Mouse (Mus musculus) liver, adult (tissue): ENCODE results near the gene Taf6l.

Source experiments
- GATA4 ChIP-seq: IDR thresholded peaks from 2 replicates; pipeline ENCODE4 v1.6.1; 2014; ENCODE audit warnings: mild to moderate bottlenecking, low read length; ENCODE audit not compliant: insufficient replicate concordance

The Taf6l gene

DNA sequence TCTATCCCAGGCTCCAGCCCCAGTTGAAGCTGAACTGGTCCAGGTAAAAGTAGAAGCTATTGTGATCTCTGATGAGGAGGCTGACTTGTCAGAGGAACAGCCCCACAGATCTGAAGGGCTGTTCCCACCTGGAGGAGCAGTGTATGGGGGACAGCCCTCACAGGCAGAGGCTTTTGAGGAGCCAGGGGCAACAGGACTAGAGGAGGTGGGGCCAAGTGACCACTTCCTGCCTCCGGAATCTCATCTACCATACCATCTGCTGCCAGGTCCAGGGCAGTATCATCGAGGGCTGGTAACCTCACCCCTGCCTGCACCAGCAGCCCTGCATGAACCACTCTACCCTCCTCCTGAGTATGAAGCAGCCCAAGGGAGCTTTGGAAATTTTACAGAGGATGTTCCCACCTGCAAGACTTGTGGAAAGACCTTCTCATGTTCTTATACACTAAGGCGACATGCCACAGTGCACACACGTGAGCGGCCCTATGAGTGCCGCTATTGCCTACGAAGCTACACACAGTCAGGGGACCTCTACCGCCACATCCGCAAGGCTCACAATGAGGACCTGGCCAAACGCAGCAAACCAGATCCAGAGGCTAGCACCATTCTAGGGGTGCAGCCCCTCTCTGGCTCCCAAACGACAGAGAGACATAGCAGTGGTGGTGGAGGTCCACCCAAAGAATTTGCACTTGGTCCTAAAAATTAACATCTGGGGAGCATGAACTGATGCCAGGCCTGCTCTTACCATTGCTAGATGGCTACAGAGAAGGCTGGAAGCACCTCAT, 17.9 kb upstream of the Taf6l start:
- no peak for TF ChIP-seq GATA4

DNA sequence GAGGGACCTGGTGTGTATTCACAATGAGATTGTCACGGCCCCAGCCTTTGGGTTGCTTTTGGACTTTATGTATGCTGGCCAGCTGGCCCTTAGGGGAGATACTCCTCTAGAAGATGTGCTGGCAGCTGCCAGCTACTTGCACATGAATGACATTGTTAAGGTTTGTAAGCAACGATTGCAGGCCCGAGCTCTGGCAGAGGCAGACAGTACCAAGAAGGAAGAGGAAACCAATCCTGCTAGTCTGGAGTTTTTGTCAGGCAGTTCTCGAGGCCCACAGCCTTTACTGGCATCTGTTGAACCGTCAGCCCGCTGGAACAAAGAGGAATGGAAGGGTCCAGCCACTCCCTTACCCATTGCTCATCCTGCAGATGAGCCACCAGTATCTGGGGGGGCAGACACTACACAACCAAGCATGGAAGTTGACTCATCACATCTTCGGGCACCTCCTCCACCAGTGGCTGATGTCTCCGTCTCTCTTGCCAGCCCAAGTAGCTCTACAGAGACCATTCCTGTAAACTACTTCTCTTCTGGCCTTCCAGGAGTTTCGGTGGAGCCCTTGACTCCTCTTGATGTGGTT, 17.1 kb upstream of the Taf6l start:
- no peak for TF ChIP-seq GATA4

DNA sequence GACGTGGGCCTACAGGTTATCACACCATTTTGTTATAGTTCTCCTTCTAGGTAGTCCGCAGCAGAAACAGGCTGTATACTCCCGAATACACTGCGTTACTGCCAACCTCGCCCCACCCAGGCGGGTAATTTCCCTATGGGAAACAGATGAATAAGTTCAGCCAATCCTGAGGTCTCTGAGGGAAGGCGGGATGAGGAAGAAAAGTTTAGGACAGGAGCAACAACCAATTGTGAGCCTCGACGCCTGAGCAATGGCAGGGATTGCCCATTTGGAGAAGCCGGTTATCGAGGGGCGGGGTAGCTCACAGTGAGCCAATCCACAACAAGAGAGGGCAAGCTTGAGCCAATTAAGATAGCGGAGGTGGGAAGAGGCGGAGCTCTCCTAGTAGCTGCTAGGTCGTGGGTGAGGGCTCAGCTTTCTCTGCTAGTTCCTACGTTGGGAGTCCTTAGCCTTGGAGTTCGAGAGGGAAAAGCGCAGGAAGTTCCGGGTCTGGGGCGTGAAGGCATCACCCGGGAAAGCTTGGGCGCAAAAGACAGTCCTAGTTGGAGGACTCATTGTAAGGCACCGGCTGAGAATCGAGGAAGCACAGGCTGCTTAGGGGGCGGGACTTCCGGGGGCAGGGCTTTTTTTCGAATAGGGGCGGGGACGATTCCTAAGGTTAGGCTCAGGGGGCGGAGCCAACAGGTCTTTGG, 16.1 kb upstream of the Taf6l start, which contains the start of gene Zbtb3:
TSS of gene Zbtb3 (plus strand) at position 426 of the 692 bp plus-strand sequence.
- TF ChIP-seq GATA4, result peak; percentile 48; the same call in 1 of the 2 replicates

DNA sequence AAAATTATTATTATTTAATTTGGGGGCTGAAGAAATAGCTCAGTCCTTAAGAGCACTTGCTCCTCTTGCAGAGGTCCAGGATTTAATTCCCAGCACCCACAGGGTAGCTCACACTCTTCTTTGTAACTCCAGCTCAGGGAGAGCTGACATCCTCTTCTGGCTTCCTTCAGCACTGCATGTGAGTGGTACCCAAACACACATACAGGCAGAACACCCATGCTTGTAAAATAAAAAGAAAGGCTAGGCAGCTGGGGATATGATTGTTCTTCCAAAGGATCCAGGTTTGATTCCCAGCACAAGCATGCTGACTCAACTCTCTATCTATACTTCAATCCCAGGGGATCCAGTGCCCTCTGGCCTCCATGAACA, 12.7 kb upstream of the Taf6l start:
- no peak for TF ChIP-seq GATA4

DNA sequence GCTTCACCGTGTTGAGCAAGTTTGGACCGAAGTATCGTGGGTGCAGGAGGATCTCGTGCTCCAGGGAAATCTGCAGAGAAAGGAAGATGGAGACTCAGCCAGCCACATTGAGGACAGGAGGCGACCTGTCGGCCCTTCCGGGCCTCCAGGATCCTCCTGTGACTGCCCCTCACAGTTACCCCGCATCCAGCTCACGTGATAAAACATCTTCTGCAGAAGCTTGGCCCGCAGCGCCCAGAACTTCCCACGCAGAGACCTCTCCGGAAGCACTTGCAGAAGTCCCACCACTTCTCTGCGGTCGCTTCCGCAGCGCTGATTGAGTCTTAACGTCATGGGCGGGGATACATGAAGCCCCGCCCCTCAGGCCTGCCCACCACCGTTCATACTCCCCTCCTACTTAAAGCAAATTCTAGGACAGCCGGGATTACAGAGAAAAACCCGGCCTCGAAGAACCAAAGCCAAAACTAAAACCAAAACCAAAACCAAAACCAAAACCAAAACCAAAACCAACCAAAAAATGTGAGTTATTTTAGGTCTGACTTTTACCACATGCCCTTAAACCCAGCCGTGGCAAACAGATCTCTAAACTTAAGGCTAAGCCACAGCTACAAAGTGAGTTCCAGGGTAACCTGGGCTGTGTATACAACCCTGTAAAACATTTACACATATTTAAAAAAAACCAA, 12.2 kb upstream of the Taf6l start, which contains the start of gene Polr2g:
TSS of gene Polr2g (minus strand) at position 314 of the 683 bp plus-strand sequence.
- peak; percentile 26; the same call in 1 of the 2 replicates for TF ChIP-seq GATA4

DNA sequence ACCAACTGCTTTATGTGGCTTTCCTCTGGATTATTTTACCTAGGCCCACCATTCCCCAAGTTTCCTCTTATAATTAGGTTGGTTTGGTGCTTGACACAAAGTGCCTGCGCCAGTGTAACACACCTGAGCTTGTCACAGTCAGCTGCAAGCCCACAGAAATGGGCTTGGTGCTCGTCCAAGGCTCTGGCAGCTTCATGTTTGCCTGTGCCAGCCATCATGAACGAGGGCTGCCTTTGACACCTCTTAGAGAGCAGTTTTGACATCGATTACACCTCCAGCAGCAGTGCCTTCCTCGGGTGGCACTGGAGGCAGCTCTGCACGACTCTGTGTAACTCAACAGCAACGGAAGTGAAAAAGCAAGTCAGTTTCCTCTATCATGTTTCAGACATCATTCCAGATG, 4.0 kb upstream of the Taf6l start:
- no peak for TF ChIP-seq GATA4

DNA sequence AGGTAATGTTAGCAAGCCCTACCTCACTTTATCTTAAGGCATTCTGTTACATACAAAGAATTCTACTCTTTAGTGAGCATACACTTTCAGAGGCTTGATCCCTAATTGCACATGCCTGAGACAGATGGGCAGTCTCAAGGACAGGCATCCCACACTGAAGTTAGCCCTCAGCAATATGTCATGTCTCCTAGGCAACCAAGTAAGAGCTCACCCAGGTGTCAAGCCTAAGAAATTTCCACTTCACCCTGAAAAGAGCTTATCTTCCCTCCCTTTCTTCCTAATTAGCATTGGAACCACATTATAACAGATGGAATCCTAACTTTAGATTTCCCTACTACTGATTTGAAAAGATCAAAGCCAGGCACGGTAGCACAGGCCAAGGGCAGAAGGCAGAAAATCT, 3.0 kb upstream of the Taf6l start:
- no peak for TF ChIP-seq GATA4

DNA sequence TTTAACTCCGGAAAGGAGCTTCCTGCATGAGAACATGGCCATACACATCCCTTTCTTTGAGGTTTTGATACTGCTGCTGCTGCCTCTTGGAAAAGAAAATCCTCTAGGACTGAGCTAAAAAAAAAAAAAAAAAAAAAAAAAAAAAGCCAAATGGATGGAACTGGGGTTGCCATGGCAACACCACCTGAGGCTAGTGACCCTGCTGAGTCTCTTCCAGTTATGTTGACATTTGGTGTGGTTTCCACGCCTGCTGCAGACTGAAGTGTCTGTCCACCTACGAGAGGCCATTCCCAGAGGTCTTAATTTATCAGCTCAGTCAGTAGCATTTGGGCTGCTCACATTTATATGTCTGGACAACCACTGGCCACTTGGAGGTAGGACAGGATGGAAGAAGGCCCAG, 2.3 kb upstream of the Taf6l start:
- no peak for TF ChIP-seq GATA4

DNA sequence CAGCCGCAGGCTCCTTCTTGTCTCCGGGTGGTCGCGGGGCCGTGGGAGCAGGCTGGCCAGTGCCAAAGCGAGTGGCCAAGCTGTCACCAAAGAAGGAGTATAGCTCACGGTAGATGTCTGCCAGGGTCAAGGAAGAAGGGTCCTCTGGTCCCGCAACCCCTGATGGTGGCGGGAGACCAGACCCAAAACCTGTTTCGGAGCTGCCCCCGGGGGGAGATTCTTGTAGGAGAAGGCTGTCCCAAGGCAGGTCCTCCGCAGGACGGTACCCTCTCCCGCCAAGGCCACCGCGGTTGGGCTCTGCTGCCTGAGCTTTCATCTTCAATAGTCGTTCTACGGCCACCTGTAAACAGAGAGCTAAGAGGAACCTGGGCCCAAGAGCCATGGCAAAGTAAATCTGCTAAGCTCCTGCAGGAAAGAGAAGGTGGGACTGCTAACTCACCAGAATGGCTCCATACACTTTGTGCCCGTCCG, 11.2 kb downstream of the Taf6l start:
- TF ChIP-seq GATA4, result no peak

DNA sequence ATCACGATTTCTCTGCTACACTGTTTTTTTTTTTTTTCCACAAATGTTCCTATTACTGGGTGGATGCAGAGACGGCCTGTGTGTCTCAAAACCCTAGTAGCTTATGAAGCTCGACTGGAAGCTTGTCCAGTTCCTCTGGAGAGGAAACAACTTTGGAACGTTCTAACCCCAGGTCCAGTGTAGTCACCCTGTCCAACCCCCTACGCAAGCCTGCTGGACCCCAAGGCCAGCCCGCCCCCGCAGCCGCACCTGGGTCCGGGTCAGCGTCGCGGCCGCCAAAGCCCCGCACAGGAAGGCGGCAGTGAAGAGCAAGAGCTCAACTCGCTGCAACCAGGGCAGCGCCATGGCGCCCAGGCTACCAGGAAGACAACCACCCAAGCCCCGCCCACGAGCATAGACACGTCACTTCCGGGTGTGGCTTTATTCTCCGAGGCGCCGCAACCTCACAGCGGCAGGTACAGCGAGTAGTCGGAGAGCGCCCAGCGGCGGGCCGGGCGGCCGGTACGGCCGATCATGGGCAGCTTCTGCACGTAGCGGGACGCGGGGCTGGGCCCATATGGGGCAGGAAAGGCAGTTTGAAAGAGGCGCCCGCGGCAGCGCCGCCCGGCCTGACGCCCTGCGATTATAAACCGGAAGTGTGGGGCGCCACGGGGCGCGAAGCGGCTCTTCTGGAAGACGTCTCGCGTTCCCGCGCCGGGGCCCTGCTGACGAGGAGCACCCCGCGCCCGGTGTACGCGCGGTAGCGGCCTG, 12.0 kb downstream of the Taf6l start, which contains the start of gene Tmem179b:
TSS of gene Tmem179b (minus strand) at position 382 of the 750 bp plus-strand sequence.
- TF ChIP-seq GATA4, result peak; percentile 64; the same call in 1 of the 2 replicates

DNA sequence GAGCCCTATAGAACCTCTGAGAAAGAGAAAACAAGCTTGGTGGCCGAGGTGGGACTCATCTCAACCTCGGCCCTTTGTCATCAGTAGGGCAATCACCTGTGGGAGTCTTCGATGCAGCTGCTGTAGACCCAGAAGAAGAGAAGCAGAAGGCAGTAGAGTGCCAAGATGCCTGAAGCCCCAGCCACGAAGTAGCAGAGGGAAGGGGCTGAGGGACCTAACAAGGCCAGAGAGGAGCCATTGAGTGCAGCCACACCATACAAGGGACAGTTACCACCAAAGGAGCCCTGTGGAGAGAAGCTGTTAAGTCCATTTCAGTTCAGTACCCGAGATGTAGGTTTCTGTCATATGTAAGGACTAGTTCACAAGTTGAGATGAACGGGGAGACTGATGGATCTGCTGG, 12.8 kb downstream of the Taf6l start:
- no peak for TF ChIP-seq GATA4

DNA sequence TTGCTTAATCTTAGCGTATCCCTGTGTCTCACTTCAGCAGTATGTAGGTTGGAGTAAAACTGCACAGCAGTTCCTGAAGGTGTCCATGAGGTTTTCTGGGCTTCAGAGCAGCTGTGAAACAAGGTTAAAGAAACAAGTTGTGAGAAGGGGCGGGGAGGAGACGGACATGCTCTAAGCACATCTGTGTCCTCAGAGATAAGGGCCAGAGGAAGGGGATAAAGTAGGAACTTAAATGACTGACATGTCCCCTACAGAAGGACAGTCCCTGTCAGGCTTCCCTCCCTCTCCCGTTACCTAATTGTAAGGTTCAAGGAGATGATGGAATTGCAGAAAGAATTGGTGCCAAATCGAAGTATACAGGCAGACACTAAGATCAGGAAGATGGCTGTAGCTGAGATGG, 13.2 kb downstream of the Taf6l start:
- no peak for TF ChIP-seq GATA4

DNA sequence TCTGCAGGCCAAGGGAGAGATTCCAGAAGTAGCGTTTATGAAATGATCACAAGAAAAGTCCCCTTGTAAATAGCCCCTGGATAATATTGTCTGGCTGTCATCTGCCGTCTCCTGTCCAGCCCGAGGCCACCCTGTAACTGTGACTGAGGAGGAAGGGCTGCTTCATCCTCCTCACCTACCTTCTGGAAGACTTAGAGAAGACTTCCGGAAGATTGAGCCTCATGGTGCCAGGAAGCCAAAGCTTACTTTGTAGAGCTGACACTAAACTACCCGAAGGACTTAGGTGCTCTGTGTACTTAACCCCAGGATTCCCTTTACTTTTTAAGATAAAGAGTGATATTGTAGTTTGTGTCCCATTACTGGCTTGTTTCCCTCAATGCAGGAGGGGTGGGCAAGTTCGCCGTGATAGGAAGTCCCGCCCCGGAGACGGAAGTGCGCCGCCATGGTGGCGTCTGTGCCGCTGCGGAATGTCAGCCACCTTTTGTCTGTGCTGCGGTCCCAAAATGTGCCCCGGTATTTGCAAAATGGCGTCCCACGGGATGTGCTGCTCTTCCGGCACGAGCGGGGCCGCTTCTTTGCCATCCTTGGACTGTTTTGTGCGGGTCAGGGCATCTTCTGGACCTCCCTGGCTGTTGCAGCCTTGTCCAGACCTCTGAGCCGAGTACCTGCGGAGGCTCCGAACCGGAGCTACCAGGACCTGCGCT, 15.5 kb downstream of the Taf6l start, which contains the start of gene Tmem223:
TSS of gene Tmem223 (plus strand) at position 430 of the 704 bp plus-strand sequence.
- TF ChIP-seq GATA4, result no peak

DNA sequence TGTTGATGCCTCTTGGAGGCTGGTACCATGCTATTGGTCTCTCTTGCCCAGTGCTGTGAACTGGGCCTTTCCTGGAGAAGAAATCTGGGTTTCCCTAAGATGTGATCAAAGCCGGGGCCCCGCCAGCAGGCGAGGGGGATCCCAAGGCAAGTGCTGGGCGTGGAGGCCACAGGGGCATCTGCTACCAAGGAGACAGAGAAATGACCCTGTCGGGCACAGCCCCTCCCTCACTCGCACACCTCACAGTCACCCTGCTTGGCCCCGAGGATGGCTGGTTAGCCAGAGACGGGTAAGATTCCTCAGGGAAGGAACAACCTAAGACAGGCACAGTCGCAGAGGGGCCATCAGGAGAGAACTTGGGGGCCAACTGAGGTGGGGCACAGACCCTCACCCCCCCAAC, 20.7 kb downstream of the Taf6l start:
- no peak for TF ChIP-seq GATA4
